Mouse (Mus musculus) right cerebral cortex, adult 2 months (tissue): ENCODE measurements around the gene Homer2.

Source experiments
- DNase-seq, 2 experiments: peaks; one replicate each; pipeline ENCODE4 v3.0.0; 2021 to 2022; ENCODE audit warnings: low spot score in 2 of 2

Homer2 gene

GRCm38 (mm10) chr7:81652296-81652695, 55.0 kb downstream of the Homer2 start:
- no peak for DNase-seq

- DNase-seq: no peak
Observed at GRCm38 (mm10) chr7:81651284-81651683, 56.0 kb downstream of the Homer2 start.

GRCm38 (mm10) chr7:81649270-81649669, 58.1 kb downstream of the Homer2 start:
- DNase-seq: peak in 1 of 2 experiments; percentile 51

GRCm38 (mm10) chr7:81647959-81648358, 59.4 kb downstream of the Homer2 start:
- no peak for DNase-seq

GRCm38 (mm10) chr7:81644551-81645235, 62.6 kb downstream of the Homer2 start:
- no peak for DNase-seq

GRCm38 (mm10) chr7:81641101-81641500, 66.2 kb downstream of the Homer2 start:
- DNase-seq: no peak

GRCm38 (mm10) chr7:81632586-81632985, 74.7 kb downstream of the Homer2 start:
- DNase-seq: no peak

GRCm38 (mm10) chr7:81631261-81631660, 76.1 kb downstream of the Homer2 start:
- peak; percentile 38 to 55 for DNase-seq

GRCm38 (mm10) chr7:81626460-81626859, 80.9 kb downstream of the Homer2 start:
- DNase-seq: no peak

GRCm38 (mm10) chr7:81623767-81624166, 83.6 kb downstream of the Homer2 start:
- DNase-seq: no peak

- DNase-seq: no peak
Observed at GRCm38 (mm10) chr7:81622793-81623192, 84.5 kb downstream of the Homer2 start.

- DNase-seq: no peak
Observed at GRCm38 (mm10) chr7:81615031-81615430, 92.3 kb downstream of the Homer2 start.

- DNase-seq: no peak
Observed at GRCm38 (mm10) chr7:81612856-81613635, 94.3 kb downstream of the Homer2 start.

GRCm38 (mm10) chr7:81610125-81610524, 97.2 kb downstream of the Homer2 start:
- no peak for DNase-seq

GRCm38 (mm10) chr7:81606452-81606851, 100.9 kb downstream of the Homer2 start:
- DNase-seq: no peak

GRCm38 (mm10) chr7:81605489-81605888, 101.8 kb downstream of the Homer2 start:
- DNase-seq: no peak

- DNase-seq: no peak
Observed at GRCm38 (mm10) chr7:81604991-81605390, 102.3 kb downstream of the Homer2 start.

- DNase-seq: peak; percentile 37 to 40
Observed at GRCm38 (mm10) chr7:81599379-81600280, 107.7 kb downstream of the Homer2 start.

- DNase-seq: no peak
Observed at GRCm38 (mm10) chr7:81597660-81598059, 109.7 kb downstream of the Homer2 start.

GRCm38 (mm10) chr7:81596086-81596485, 111.2 kb downstream of the Homer2 start:
- no peak for DNase-seq

- no peak for DNase-seq
Observed at GRCm38 (mm10) chr7:81595056-81595455, 112.3 kb downstream of the Homer2 start.

GRCm38 (mm10) chr7:81593387-81593786, 113.9 kb downstream of the Homer2 start:
- no peak for DNase-seq
